Mouse (Mus musculus): ENCODE measurements around the gene Trex1.

Gene Trex1

DNA sequence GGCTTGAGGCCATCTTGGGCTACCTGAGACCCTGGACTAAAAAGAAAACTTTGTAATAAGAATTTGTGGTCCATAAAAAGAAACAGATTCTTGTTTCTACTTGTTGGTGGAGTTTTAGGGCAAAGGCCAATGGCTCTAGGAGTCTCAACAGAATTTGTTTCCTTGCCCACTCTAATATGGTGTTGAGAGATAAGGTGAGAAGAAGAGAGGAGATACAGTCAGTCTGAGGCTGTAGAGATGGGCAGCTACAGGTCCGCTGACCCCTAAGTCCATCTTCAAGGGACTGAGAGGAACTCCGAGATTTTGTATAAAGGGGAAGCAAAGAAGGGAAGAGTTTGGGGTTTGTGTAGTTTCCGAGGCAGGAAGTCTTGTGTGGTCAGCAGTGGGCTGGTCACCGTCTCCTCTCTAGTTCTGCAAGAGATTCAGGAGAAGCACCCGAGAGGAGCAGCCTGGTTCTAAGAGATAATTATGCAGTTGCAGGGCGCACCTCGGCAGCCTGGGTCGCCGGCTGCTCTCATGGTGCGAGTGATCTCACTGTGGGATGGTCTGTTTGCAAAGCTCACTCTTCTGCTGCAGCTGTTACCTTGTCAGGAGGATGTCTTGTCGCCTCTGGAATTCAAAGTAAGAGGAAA, 42.4 kb downstream of the Trex1 start:
- DNase-seq (ENCODE audit: low read depth, low spot score) = no peak

- no peak for DNase-seq (ENCODE audit: low read depth, low spot score)
Observed at GRCm38 (mm10) chr9:109015397-109015796, 44.1 kb downstream of the Trex1 start.

DNA sequence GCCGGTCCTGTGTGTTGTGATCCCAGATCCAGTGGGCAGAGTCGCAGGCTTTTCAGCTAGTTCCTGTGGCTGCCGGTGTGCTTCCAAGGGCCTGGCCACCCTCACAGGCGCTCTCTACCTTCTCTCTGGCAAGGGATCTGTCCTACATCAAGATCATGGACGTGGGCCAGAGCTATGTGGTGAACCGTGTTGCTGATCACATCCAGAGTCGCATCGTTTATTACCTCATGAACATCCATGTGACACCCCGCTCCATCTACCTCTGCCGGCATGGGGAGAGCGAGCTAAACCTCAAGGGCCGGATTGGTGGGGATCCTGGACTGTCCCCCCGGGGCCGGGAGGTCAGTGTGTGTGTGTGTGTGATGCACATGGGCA, 49.2 kb downstream of the Trex1 start:
- no peak for DNase-seq (ENCODE audit: low read depth, low spot score)

GRCm38 (mm10) chr9:109009636-109010315, 49.8 kb downstream of the Trex1 start:
- DNase-seq (ENCODE audit: low read depth, low spot score) = no peak

- no peak for DNase-seq (ENCODE audit: low read depth, low spot score)
Observed at GRCm38 (mm10) chr9:109008994-109009635, 50.4 kb downstream of the Trex1 start.

DNA sequence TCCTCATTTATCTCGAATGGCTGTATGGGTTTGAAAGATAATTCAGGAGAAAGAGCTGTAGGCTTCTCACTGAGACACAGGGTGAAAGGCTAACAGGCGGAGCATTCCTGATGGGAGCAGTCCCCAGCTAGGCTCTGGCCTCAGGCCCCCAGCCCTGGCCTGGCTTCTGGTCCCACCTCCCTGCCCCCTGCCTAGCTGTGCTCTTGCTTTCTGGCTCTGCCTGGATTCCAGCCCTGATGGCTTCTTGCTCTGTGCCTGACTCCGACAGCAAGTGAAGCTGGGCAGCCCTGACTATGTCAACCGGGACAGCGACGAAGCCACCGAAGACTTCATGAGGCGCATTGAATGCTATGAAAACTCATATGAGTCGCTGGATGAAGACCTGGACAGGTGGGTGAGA, 51.5 kb downstream of the Trex1 start:
- DNase-seq (ENCODE audit: low read depth, low spot score) = no peak

All from 3T3-L1 (cell line).